Mouse (Mus musculus): ENCODE measurements around the gene Gm37419. TPM values are rescaled to one million over a fixed set of nuclear protein-coding genes. Genes with fewer than 3 reads are reported as not detected.

Gene Gm37419
- total and polyA plus RNA-seq, 2 experiments from 2014 or later, result not detected

DNA sequence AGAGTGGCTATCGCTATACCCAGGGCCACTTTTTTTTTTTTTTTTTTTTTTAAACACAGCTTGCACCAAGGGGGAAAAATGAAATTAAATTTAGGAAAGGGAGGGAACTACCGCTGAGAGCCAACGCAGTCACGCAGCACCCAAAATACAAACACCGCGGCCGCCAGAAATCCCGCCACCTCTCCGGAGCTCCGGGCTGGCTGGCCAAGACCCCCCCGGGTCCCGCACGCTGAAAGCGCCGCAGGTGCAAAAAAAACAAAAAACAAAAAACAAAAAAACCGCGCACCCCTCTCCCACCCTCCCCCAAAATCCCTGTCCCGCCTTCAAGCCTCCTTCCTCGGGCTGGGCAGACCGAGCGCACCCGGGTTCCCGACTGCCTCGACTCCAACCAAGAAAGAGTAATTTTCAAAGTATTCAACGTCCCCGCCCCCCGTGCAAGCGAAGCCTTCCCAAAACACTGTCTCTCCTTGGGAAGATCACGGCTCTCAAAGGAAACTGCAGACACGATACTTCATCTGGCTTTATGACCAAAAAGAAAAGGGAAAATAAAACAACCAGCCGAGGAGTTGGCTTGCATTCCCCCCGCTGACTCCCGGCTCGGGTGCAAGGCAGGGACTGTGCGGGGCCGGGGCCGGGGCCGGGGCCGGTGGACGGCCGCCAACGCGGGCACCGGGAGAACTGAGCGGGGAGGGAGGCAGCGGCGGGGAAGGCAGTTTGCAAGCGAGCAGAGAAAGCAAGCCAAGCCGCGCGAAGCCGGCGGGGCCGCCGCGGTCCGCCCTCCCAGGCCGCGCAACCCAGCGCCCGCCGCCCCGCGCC is 733 bp upstream of the Gm37419 start:
- no peaks in the 10 kb centered on the region for H3K36me3 ChIP-seq (ENCODE audit: insufficient read depth, low read length)

DNA sequence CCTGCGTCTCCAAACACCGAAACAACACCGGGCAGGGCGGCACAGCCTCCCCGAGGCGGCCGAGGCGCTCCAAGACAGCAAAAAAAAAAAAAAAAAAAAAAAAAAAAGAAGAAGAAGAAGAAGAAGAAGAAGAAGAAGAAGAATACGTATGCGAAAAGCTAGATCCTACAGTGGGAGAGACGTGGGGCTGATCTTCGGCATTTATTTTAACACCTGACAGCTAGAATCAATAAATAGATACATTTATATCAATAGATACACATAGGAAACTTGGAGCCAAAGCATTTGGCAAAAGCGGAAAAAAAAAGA is 171 bp upstream of the Gm37419 start:
- Histone ChIP-seq H3K27ac (peak overlapping the region; percentile 99), H3K4me3 (ENCODE audit: low read length) (peak overlapping the region; percentile 77), H3K36me3 (ENCODE audit: insufficient read depth, low read length) (no peaks in the 10 kb centered on the region), H3K9me3 (ENCODE audit: low read length) (no peaks in the 10 kb centered on the region), H3K4me2 (ENCODE audit: low read depth, low read length) (peak overlapping the region; percentile 77), H3K27me3 (ENCODE audit: insufficient read depth, low read length) (no peaks in the 10 kb centered on the region), H3K4me1 (ENCODE audit: insufficient read depth, low read length) (0 out of 2 replicates have a peak, but pooled peaks cover 4% of the 10 kb centered on the region), H3K9ac (replicated peaks; ENCODE audit: low read length) (peak overlapping the region; percentile 87)
- TF ChIP-seq CTCF (IDR thresholded peaks at IDR 0.05; ENCODE audit: low read depth), result no peak
- 1% methylated on average over 13 of the region's 13 CpGs for WGBS
- DNase-seq (ENCODE audit: low spot score) (no peak), ATAC-seq (no peak)

More for the DNA sequence above, 733 bp upstream of the Gm37419 start:
- H3K27me3 ChIP-seq (ENCODE audit: insufficient read depth, low read length), result no peaks in the 10 kb centered on the region
- H3K4me3 ChIP-seq (ENCODE audit: low read length), result peak overlapping the region; percentile 77
- DNase-seq (ENCODE audit: low spot score) (peak; percentile 64), ATAC-seq (no peak; the same call in 1 of the 2 replicates)
- H3K9me3 ChIP-seq (ENCODE audit: low read length), result no peaks in the 10 kb centered on the region
- peak overlapping the region; percentile 77 for H3K4me2 ChIP-seq (ENCODE audit: low read depth, low read length)
- H3K27ac ChIP-seq, result peak overlapping the region; percentile 99
- TF ChIP-seq CTCF (IDR thresholded peaks at IDR 0.05; ENCODE audit: low read depth), result no peak
- peak overlapping the region; percentile 87 for H3K9ac ChIP-seq (replicated peaks; ENCODE audit: low read length)
- H3K4me1 ChIP-seq (ENCODE audit: insufficient read depth, low read length), result 0 out of 2 replicates have a peak, but pooled peaks cover 4% of the 10 kb centered on the region
- WGBS, result 3% methylated on average over 64 of the region's 64 CpGs

DNA sequence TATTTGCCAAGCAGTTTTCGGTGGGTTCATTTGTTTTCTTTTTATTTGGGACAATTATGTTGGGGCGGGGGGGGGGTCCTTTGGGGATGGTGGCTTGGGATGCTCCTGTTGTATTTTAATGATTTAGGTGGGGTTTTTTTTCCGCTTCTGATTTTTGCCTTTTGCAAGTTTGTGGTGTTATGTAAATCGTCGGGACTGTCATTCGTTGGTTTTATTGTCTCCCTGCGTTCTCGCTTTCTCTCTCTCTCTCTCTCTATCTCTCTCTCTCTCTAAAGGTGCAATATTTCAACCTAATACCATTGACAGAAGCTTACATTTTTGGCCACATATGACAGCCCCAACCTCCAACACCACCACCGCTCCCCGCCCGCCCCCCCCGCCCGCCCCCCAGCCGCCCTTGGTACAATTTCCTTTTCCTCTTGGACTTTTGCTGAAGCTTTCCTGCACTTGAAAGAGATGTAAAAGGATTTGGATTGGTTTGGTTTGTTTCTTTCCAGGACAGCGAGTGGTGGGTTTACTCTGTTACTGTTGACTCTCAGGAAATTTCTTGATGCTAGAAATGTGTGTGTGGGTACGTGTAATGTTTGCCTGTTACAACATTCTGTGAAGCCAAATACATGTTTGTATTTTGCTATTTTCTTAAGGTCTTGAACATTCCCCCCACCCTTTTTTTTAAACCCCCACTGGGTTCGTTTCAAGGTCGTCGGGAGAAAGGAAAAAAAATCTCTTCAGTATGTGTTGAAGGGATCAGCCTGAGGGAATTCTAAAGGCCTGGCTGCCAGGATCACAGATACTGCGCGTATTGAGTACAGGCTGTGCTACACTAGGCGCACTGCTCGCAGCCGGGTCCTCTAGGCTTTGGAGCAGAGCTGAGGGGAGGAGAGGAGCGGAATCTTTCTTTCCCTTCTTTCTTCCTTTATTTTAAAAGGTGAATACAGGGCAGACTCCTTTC is 1.2 kb downstream of the Gm37419 start:
- TF ChIP-seq CTCF (IDR thresholded peaks at IDR 0.05; ENCODE audit: low read depth), result no peak
- Histone ChIP-seq H3K36me3 (ENCODE audit: insufficient read depth, low read length) (no peaks in the 10 kb centered on the region), H3K9me3 (ENCODE audit: low read length) (no peaks in the 10 kb centered on the region), H3K27ac (peak overlapping the region; percentile 99), H3K4me1 (ENCODE audit: insufficient read depth, low read length) (0 out of 2 replicates have a peak, but pooled peaks cover 4% of the 10 kb centered on the region), H3K4me3 (ENCODE audit: low read length) (peak overlapping the region; percentile 77), H3K4me2 (ENCODE audit: low read depth, low read length) (peak overlapping the region; percentile 77), H3K9ac (replicated peaks; ENCODE audit: low read length) (peak overlapping the region; percentile 87), H3K27me3 (ENCODE audit: insufficient read depth, low read length) (no peaks in the 10 kb centered on the region)
- ATAC-seq, result no peak
- peak; percentile 60 for DNase-seq (ENCODE audit: low spot score)
- 4% methylated on average over 25 of the region's 25 CpGs for WGBS

DNA sequence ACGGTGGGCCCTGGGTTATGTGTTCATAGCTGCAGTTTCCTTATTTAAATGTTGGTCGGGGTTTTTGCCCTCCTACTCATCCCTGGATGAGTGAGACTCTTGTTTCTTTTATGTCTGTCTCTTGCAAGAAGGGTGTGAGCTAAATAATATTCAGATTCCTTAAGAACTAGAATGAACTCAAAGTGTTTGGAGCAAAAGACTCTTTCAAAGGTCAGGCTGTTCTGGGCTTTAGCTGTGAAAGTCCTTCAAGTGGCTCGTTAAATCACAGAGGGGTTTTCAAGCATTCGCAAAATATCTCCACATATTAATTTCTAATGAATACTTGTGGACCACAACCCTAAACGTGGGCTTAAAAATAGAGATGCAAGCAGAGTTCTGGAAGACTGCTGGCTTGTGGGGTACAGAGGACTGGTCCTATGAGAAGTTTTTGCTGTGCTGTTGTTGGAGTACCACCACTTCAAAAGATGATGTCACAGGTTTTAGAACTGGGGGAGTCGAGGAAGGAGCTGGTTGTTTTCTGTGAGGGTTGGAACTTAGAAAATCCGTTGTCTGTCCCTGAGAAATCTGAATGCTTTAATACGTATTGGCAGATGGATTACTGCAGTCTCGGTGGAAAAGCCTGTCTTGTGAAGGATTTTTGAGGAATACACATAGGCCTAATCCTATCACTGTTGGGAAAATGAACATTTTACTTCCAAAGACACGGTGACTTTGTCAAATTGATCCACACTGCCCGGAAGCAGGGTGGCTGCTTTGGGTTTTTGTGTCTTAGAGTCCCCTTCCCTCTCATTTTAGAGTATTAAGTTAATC is 2.1 kb downstream of the Gm37419 start:
- Histone ChIP-seq H3K4me2 (ENCODE audit: low read depth, low read length) (peak overlapping the region; percentile 77), H3K9ac (replicated peaks; ENCODE audit: low read length) (peak overlapping the region; percentile 87), H3K4me3 (ENCODE audit: low read length) (peak overlapping the region; percentile 77), H3K27ac (peak overlapping the region; percentile 99), H3K27me3 (ENCODE audit: insufficient read depth, low read length) (no peaks in the 10 kb centered on the region), H3K9me3 (ENCODE audit: low read length) (no peaks in the 10 kb centered on the region), H3K36me3 (ENCODE audit: insufficient read depth, low read length) (no peaks in the 10 kb centered on the region), H3K4me1 (ENCODE audit: insufficient read depth, low read length) (no peaks in the 10 kb centered on the region)
- 37% methylated on average over 11 of the region's 11 CpGs for WGBS
- no peak for ATAC-seq
- no peak for TF ChIP-seq CTCF (IDR thresholded peaks at IDR 0.05; ENCODE audit: low read depth)
- no peak for DNase-seq (ENCODE audit: low spot score)

DNA sequence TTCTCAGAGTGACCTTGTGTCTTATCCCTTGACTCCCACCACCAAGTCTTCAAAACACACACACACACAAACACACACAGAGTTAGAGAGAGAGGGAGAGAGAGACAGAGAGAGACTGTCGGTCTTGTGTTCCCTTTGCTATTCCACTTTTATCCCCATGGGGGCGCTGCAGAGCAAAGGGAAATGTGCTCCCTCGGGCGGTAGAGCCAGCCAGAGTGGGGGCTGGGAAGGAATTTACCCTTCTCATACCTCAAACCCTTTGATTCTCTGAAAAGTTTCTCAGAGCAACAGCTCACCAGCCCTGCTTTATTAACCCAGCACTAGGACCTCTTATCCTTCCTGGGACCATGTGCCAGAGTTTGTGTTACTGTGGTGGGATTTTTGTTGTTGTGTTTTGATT is 2.9 kb downstream of the Gm37419 start:
- no peaks in the 10 kb centered on the region for H3K4me1 ChIP-seq (ENCODE audit: insufficient read depth, low read length)
- H3K36me3 ChIP-seq (ENCODE audit: insufficient read depth, low read length), result no peaks in the 10 kb centered on the region
- H3K9me3 ChIP-seq (ENCODE audit: low read length), result no peaks in the 10 kb centered on the region
- 6% methylated on average over 4 of the region's 4 CpGs for WGBS
- ATAC-seq, result no peak
- no peak overlapping the region for H3K4me2 ChIP-seq (ENCODE audit: low read depth, low read length)
- no peak overlapping the region for H3K27ac ChIP-seq
- H3K27me3 ChIP-seq (ENCODE audit: insufficient read depth, low read length), result no peaks in the 10 kb centered on the region
- no peak overlapping the region for H3K4me3 ChIP-seq (ENCODE audit: low read length)
- TF ChIP-seq CTCF (IDR thresholded peaks at IDR 0.05; ENCODE audit: low read depth), result peak; percentile 95
- DNase-seq (ENCODE audit: low spot score), result peak; percentile 91
- H3K9ac ChIP-seq (replicated peaks; ENCODE audit: low read length), result no peak overlapping the region
